Mouse (Mus musculus): ENCODE data around the gene Fam181a. TPM values are rescaled to one million over a fixed set of nuclear protein-coding genes. Genes with fewer than 3 reads are reported as not detected.

The Fam181a gene
- total and polyA plus RNA-seq, 2 experiments from 2014 or later = 9.1 to 10.7 TPM

GRCm38 (mm10) chr12:103327107-103327506 lies 16.3 kb downstream of the Fam181a start:
- 29% methylated on average over 7 of the region's 7 CpGs for WGBS
- H3K4me1 ChIP-seq (ENCODE audit: insufficient read depth) = no peaks in the 10 kb centered on the region
- TF ChIP-seq CTCF (IDR thresholded peaks at IDR 0.05; ENCODE audit: low read depth) = no peak
- ATAC-seq = no peak
- no peaks in the 10 kb centered on the region for H3K9me3 ChIP-seq (ENCODE audit: low read length)
- H3K9ac ChIP-seq = no peak overlapping the region
- H3K4me2 ChIP-seq (ENCODE audit: low read depth) = no peak overlapping the region
- no peak for DNase-seq
- no peak overlapping the region for H3K27ac ChIP-seq (ENCODE audit: low read depth, low read length)
- no peaks in the 10 kb centered on the region for H3K36me3 ChIP-seq (ENCODE audit: insufficient read depth)
- no peak overlapping the region for H3K4me3 ChIP-seq (ENCODE audit: low read depth, low read length)
- H3K27me3 ChIP-seq (ENCODE audit: insufficient read depth, low read length) = 0 out of 2 replicates have a peak, but pooled peaks cover 4% of the 10 kb centered on the region

- no peak for TF ChIP-seq CTCF (IDR thresholded peaks at IDR 0.05; ENCODE audit: low read depth)
- ATAC-seq (no peak), DNase-seq (no peak)
- no peak overlapping the region for H3K9ac ChIP-seq
- H3K36me3 ChIP-seq (ENCODE audit: insufficient read depth) = no peaks in the 10 kb centered on the region
- 53% methylated on average over 7 of the region's 7 CpGs for WGBS
- H3K9me3 ChIP-seq (ENCODE audit: low read length) = no peaks in the 10 kb centered on the region
- H3K27ac ChIP-seq (ENCODE audit: low read depth, low read length) = no peak overlapping the region
- no peaks in the 10 kb centered on the region for H3K4me1 ChIP-seq (ENCODE audit: insufficient read depth)
- no peak overlapping the region for H3K4me3 ChIP-seq (ENCODE audit: low read depth, low read length)
- H3K27me3 ChIP-seq (ENCODE audit: insufficient read depth, low read length) = 0 out of 2 replicates have a peak, but pooled peaks cover 4% of the 10 kb centered on the region
- no peak overlapping the region for H3K4me2 ChIP-seq (ENCODE audit: low read depth)
These were observed 17.8 kb downstream of the Fam181a start for GRCm38 (mm10) chr12:103328448-103329191.

- Histone ChIP-seq H3K9ac (no peak overlapping the region), H3K9me3 (ENCODE audit: low read length) (no peaks in the 10 kb centered on the region), H3K27ac (ENCODE audit: low read depth, low read length) (no peak overlapping the region), H3K4me2 (ENCODE audit: low read depth) (no peak overlapping the region), H3K36me3 (ENCODE audit: insufficient read depth) (no peaks in the 10 kb centered on the region), H3K27me3 (ENCODE audit: insufficient read depth, low read length) (no peaks in the 10 kb centered on the region), H3K4me3 (ENCODE audit: low read depth, low read length) (no peak overlapping the region), H3K4me1 (ENCODE audit: insufficient read depth) (no peaks in the 10 kb centered on the region)
- ATAC-seq (no peak), DNase-seq (no peak)
- TF ChIP-seq CTCF (IDR thresholded peaks at IDR 0.05; ENCODE audit: low read depth) = no peak
- WGBS = 68% methylated on average over 4 of the region's 4 CpGs
These were observed 20.7 kb downstream of the Fam181a start for GRCm38 (mm10) chr12:103331491-103331890.

GRCm38 (mm10) chr12:103332879-103333278 lies 22.1 kb downstream of the Fam181a start:
- WGBS = 80% methylated on average over 2 of the region's 2 CpGs
- ATAC-seq (no peak), DNase-seq (no peak)
- Histone ChIP-seq H3K4me2 (ENCODE audit: low read depth) (no peak overlapping the region), H3K9ac (no peak overlapping the region), H3K27me3 (ENCODE audit: insufficient read depth, low read length) (no peaks in the 10 kb centered on the region), H3K4me1 (ENCODE audit: insufficient read depth) (no peaks in the 10 kb centered on the region), H3K36me3 (ENCODE audit: insufficient read depth) (no peaks in the 10 kb centered on the region), H3K4me3 (ENCODE audit: low read depth, low read length) (no peak overlapping the region), H3K9me3 (ENCODE audit: low read length) (no peaks in the 10 kb centered on the region), H3K27ac (ENCODE audit: low read depth, low read length) (no peak overlapping the region)
- no peak for TF ChIP-seq CTCF (IDR thresholded peaks at IDR 0.05; ENCODE audit: low read depth)

- DNase-seq = no peak
- Histone ChIP-seq H3K4me2 (ENCODE audit: low read depth) (no peak overlapping the region), H3K4me1 (ENCODE audit: insufficient read depth) (no peaks in the 10 kb centered on the region), H3K27me3 (ENCODE audit: insufficient read depth, low read length) (no peaks in the 10 kb centered on the region), H3K9me3 (ENCODE audit: low read length) (no peaks in the 10 kb centered on the region), H3K36me3 (ENCODE audit: insufficient read depth) (no peaks in the 10 kb centered on the region), H3K27ac (ENCODE audit: low read depth, low read length) (no peak overlapping the region), H3K9ac (no peak overlapping the region), H3K4me3 (ENCODE audit: low read depth, low read length) (no peak overlapping the region)
- no peak for TF ChIP-seq CTCF (IDR thresholded peaks at IDR 0.05; ENCODE audit: low read depth)
- 95% methylated on average over 15 of the region's 15 CpGs for WGBS
- no peak for ATAC-seq
These were observed 22.7 kb downstream of the Fam181a start for GRCm38 (mm10) chr12:103333426-103333825.

GRCm38 (mm10) chr12:103336766-103337165 lies 26.0 kb downstream of the Fam181a start:
- 87% methylated on average over 3 of the region's 3 CpGs for WGBS
- Histone ChIP-seq H3K4me3 (ENCODE audit: low read depth, low read length) (no peak overlapping the region), H3K36me3 (ENCODE audit: insufficient read depth) (no peaks in the 10 kb centered on the region), H3K27ac (ENCODE audit: low read depth, low read length) (no peak overlapping the region), H3K27me3 (ENCODE audit: insufficient read depth, low read length) (no peaks in the 10 kb centered on the region), H3K9me3 (ENCODE audit: low read length) (no peaks in the 10 kb centered on the region), H3K4me2 (ENCODE audit: low read depth) (no peak overlapping the region), H3K4me1 (ENCODE audit: insufficient read depth) (no peaks in the 10 kb centered on the region), H3K9ac (no peak overlapping the region)
- DNase-seq = no peak
- no peak for ATAC-seq
- no peak for TF ChIP-seq CTCF (IDR thresholded peaks at IDR 0.05; ENCODE audit: low read depth)

- Histone ChIP-seq H3K27me3 (ENCODE audit: insufficient read depth, low read length) (no peaks in the 10 kb centered on the region), H3K4me3 (ENCODE audit: low read depth, low read length) (no peak overlapping the region), H3K4me2 (ENCODE audit: low read depth) (no peak overlapping the region), H3K27ac (ENCODE audit: low read depth, low read length) (no peak overlapping the region), H3K9ac (no peak overlapping the region), H3K4me1 (ENCODE audit: insufficient read depth) (no peaks in the 10 kb centered on the region), H3K36me3 (ENCODE audit: insufficient read depth) (no peaks in the 10 kb centered on the region), H3K9me3 (ENCODE audit: low read length) (no peaks in the 10 kb centered on the region)
- no peak for ATAC-seq
- TF ChIP-seq CTCF (IDR thresholded peaks at IDR 0.05; ENCODE audit: low read depth) = no peak
- 84% methylated on average over 14 of the region's 14 CpGs for WGBS
- DNase-seq = no peak
These were observed 27.5 kb downstream of the Fam181a start for GRCm38 (mm10) chr12:103338162-103338798.

All from forebrain, postnatal 0 days (tissue).